Comparison of ENCODE assay signal across 8 mouse cellular contexts in genomic region chr2:25223681-25224491, GRCm38 (mm10). TPM values are rescaled to one million over a fixed set of nuclear protein-coding genes. Genes with fewer than 3 reads are reported as not detected.
DNase-seq lines count a peak whose midpoint lies in the region; ATAC-seq and TF ChIP-seq lines count a peak whose summit lies in the region.

No protein-coding gene starts in this region.

- no peaks in the 10 kb centered on the region for H3K9me3 ChIP-seq in hindbrain, embryonic 14.5 days (ENCODE audit: control insufficient read depth, low read length)

- peaks cover 17% of the 10 kb centered on the region for H3K4me1 ChIP-seq in hindbrain, embryonic 14.5 days (replicated peaks; ENCODE audit: control insufficient read depth, insufficient read depth, low read length)

- peak overlapping the region; percentile 87 for H3K9ac ChIP-seq in hindbrain, embryonic 14.5 days

- no peaks in the 10 kb centered on the region for H3K27me3 ChIP-seq in hindbrain, embryonic 14.5 days (ENCODE audit: control insufficient read depth, insufficient read depth, low read length)

- ATAC-seq in hindbrain, embryonic 14.5 days (ENCODE audit: low FRiP score) = peak; percentile 19
- ATAC-seq in megakaryocyte progenitor cell, adult 5-6 weeks (replicated peaks; ENCODE audit: poor library complexity) = peak; percentile 51

- H3K36me3 ChIP-seq in hindbrain, embryonic 14.5 days (replicated peaks; ENCODE audit: control insufficient read depth, insufficient read depth) = peaks cover 9% of the 10 kb centered on the region

- H3K4me2 ChIP-seq in hindbrain, embryonic 14.5 days (replicated peaks) = peak overlapping the region; percentile 86

- intact Hi-C loops in gastrocnemius, adult 2 months (cut with DNase I) = no loop called here
- intact Hi-C loops in left cerebral cortex, postnatal 36 days (cut with DNase I) = loop anchor here (2.0 kb wide), 1 partner anchor 39 kb away; the partner anchor contains the start of gene Tprn

- H3K27ac ChIP-seq in gastrocnemius, adult 2 months = peak overlapping the region; percentile 97
- peak overlapping the region; percentile 89 for H3K27ac ChIP-seq in hindbrain, embryonic 14.5 days

- WGBS in hindbrain, embryonic 14.5 days = 3% methylated on average over 53 of the region's 53 CpGs

- H3K4me3 ChIP-seq in gastrocnemius, adult 2 months = peak overlapping the region; percentile 93
- H3K4me3 ChIP-seq in hindbrain, embryonic 14.5 days (replicated peaks; ENCODE audit: low read length) = peak overlapping the region; percentile 89

- DNase-seq in Muller cell, postnatal 12 days (ENCODE audit: inconsistent ontology term) = peak; percentile 88
- DNase-seq in c-Kit-positive CD71-positive TER-119-positive erythroid progenitor cells, embryonic 14.5 days (ENCODE audit: low spot score) = peak; percentile 91
- DNase-seq in gastrocnemius, adult 2 months = peak; percentile 94
- no peak for DNase-seq in hindbrain, embryonic 14.5 days (ENCODE audit: low spot score)
- peak; percentile 77 to 83 for DNase-seq in left cerebral cortex, postnatal 36 days (ENCODE audit: low spot score in 2 of 2)
- peak; percentile 87 for DNase-seq in spleen, adult 12 weeks (ENCODE audit: low spot score)
- DNase-seq in retina, postnatal 1 day = no peak

- no peak for TF ChIP-seq CTCF in gastrocnemius, adult 2 months (IDR thresholded peaks at IDR 0.05)

RNA-seq across cellular contexts. Expression of gene Tubb4b, which starts 0.6 kb away (rescaled TPM):
- total RNA-seq in gastrocnemius, adult 2 months (2021) = 100 to 1,000 TPM; 185 to 269 TPM
- 382 and 411 TPM in 2 replicates for polyA plus RNA-seq in hindbrain, embryonic 14.5 days (2014; fragmentation: Nextera tagmentation; extraction: Ambion mirVana)
- total RNA-seq in left cerebral cortex, postnatal 36 days (2021) = 100 to 1,000 TPM; 334 to 390 TPM
- 435 and 440 TPM in 2 replicates for total RNA-seq in megakaryocyte progenitor cell, adult 5-6 weeks (2015)
- 571 and 580 TPM in 2 replicates for total RNA-seq in megakaryocyte progenitor cell, adult 5-6 weeks (2017)

RNA-seq across cellular contexts. Expression of gene Fam166a, which starts 5.3 kb away (rescaled TPM):
- not detected for total RNA-seq in gastrocnemius, adult 2 months (2021)
- polyA plus RNA-seq in hindbrain, embryonic 14.5 days (2014; fragmentation: Nextera tagmentation; extraction: Ambion mirVana) = not detected in 2 replicates
- not detected for total RNA-seq in left cerebral cortex, postnatal 36 days (2021)
- total RNA-seq in megakaryocyte progenitor cell, adult 5-6 weeks (2015) = not detected in 2 replicates
- total RNA-seq in megakaryocyte progenitor cell, adult 5-6 weeks (2017) = not detected in 2 replicates

RNA-seq across cellular contexts. Expression of gene Stpg3, which starts 9.4 kb away (rescaled TPM):
- total RNA-seq in gastrocnemius, adult 2 months (2021) = not detected
- polyA plus RNA-seq in hindbrain, embryonic 14.5 days (2014; fragmentation: Nextera tagmentation; extraction: Ambion mirVana) = not detected in 2 replicates
- under 1 TPM in 1 of 2 experiments, not detected in 1; 0.29 TPM for total RNA-seq in left cerebral cortex, postnatal 36 days (2021)
- total RNA-seq in megakaryocyte progenitor cell, adult 5-6 weeks (2015) = 0.30 TPM in 1 of 2 replicates, not detected in the other
- 0.54 TPM in 1 of 2 replicates, not detected in the other for total RNA-seq in megakaryocyte progenitor cell, adult 5-6 weeks (2017)

RNA-seq across cellular contexts. Expression of gene Slc34a3, which starts 10.3 kb away (rescaled TPM):
- total RNA-seq in gastrocnemius, adult 2 months (2021) = not detected
- not detected in 2 replicates for polyA plus RNA-seq in hindbrain, embryonic 14.5 days (2014; fragmentation: Nextera tagmentation; extraction: Ambion mirVana)
- not detected for total RNA-seq in left cerebral cortex, postnatal 36 days (2021)
- not detected in 2 replicates for total RNA-seq in megakaryocyte progenitor cell, adult 5-6 weeks (2015)
- total RNA-seq in megakaryocyte progenitor cell, adult 5-6 weeks (2017) = not detected in 2 replicates

RNA-seq across cellular contexts. Expression of gene Nelfb, which starts 12.6 kb away (rescaled TPM):
- 10 to 100 TPM; 22.3 to 23.1 TPM for total RNA-seq in gastrocnemius, adult 2 months (2021)
- 88.0 and 91.6 TPM in 2 replicates for polyA plus RNA-seq in hindbrain, embryonic 14.5 days (2014; fragmentation: Nextera tagmentation; extraction: Ambion mirVana)
- 10 to 100 TPM; 55.4 to 58.5 TPM for total RNA-seq in left cerebral cortex, postnatal 36 days (2021)
- total RNA-seq in megakaryocyte progenitor cell, adult 5-6 weeks (2015) = 23.7 and 28.9 TPM in 2 replicates
- 35.8 and 38.7 TPM in 2 replicates for total RNA-seq in megakaryocyte progenitor cell, adult 5-6 weeks (2017)

Comparison
In these comparisons a context has a peak if more than half of its experiments do, and no peak if none do; other contexts are left out.
1. DNase-seq: peak in Muller cell, postnatal 12 days (single experiment), c-Kit-positive CD71-positive TER-119-positive erythroid progenitor cells, embryonic 14.5 days (single experiment), gastrocnemius, adult 2 months (single experiment), left cerebral cortex, postnatal 36 days (2 of 2) and spleen, adult 12 weeks (single experiment); none in hindbrain, embryonic 14.5 days (single experiment) and retina, postnatal 1 day (single experiment).